Mouse (Mus musculus) liver, embryonic 16.5 days (tissue): ENCODE data around the gene Scube1. TPM values are rescaled to one million over a fixed set of nuclear protein-coding genes. Genes with fewer than 3 reads are reported as not detected.

Source experiments
- ATAC-seq: fragments of 200-750 bp; cut with Nextera tagmentation; 2 replicates; pipeline ENCODE4 v1.8.0; 2017; ENCODE audit warnings: low read depth, mild to moderate bottlenecking, moderate number of reproducible peaks, moderate library complexity
- H3K27ac ChIP-seq: fragments of 300-500 bp; sonication (generic); 2 replicates; pipeline ENCODE4 v1.5.1; 2014; ENCODE audit warnings: mild to moderate bottlenecking, low read length
- H3K27me3 ChIP-seq: fragments of 300-500 bp; sonication (generic); 2 replicates; pipeline ENCODE4 v1.6.1; 2014; ENCODE audit warnings: low read depth, low read length, mixed read lengths; ENCODE audit not compliant: control insufficient read depth, insufficient read depth
- H3K36me3 ChIP-seq: fragments of 300-500 bp; sonication (generic); 2 replicates; pipeline ENCODE4 v1.6.1; 2014; ENCODE audit warnings: mild to moderate bottlenecking; ENCODE audit not compliant: control insufficient read depth, insufficient read depth
- H3K4me1 ChIP-seq: fragments of 300-500 bp; sonication (generic); 2 replicates; pipeline ENCODE4 v1.6.1; 2014; ENCODE audit warnings: low read depth, low read length, mixed read lengths; ENCODE audit not compliant: control insufficient read depth
- H3K4me2 ChIP-seq: fragments of 300-500 bp; sonication (generic); 2 replicates; pipeline ENCODE4 v1.6.1; 2014; ENCODE audit warnings: low read depth, low read length, mixed read lengths
- H3K4me3 ChIP-seq: fragments of 300-500 bp; sonication (generic); 2 replicates; pipeline ENCODE4 v1.5.1; 2014; ENCODE audit warnings: low read depth, mild to moderate bottlenecking, low read length
- H3K9ac ChIP-seq: fragments of 300-500 bp; sonication (generic); 2 replicates; pipeline ENCODE4 v1.6.1; 2014; ENCODE audit warnings: low read depth, low read length
- H3K9me3 ChIP-seq: fragments of 300-500 bp; sonication (generic); replicated peaks from 2 replicates; pipeline ENCODE4 v1.6.1; 2016; ENCODE audit warnings: low read length; ENCODE audit not compliant: control insufficient read depth
- WGBS: fragments of 180-500 bp; shearing (Covaris S2); extraction: QIAGEN DNeasy Blood & Tissue Kit; methylation state at CpG from one replicate; pipeline ENCODE4 v1.1.7; 2014; ENCODE audit not compliant: insufficient replicate concordance; 5-methylcytosine and 5-hydroxymethylcytosine counted together
- polyA plus RNA-seq: library from polyadenylated mRNA; unstranded; fragments of >200 nt; fragmentation: Nextera tagmentation; extraction: Ambion mirVana; gene quantifications from 2 replicates; pipeline ENCODE4 v1.2.1, GENCODE M21; 2015

Scube1 gene
- polyA plus RNA-seq = 0.12 and 0.21 TPM in 2 replicates

DNA sequence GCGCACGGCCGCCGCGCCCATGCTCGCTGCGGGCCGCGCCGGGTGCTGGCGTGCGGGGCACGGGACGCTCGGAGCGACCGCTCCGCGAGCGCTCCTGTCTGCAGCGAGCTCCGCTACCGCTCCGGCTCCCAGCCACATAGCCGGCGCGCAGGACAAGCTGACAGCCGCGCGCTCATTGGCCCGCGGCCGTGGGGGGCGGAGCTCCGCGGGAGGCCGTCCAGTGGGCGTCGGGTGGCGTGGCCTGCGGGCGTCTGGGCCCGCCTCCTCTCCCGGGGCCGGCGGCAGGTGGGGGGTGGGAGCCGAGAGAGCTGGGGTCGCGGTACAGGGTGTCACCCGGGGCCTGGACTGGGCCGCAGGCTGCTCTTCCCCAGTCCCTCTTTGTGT lies at the start of gene Scube1:
Gene Scube1, minus strand, starts transcription at position 136 of the 384 bp plus-strand sequence.
- Histone ChIP-seq H3K27ac (no peak within 1 kb of the TSS), H3K4me1 (peaks cover 5% of the 10 kb centered on the region), H3K36me3 (no peaks in the 10 kb centered on the region), H3K4me2 (peak within 1 kb of the TSS; percentile 59), H3K9me3 (no peaks in the 10 kb centered on the region), H3K4me3 (peak within 1 kb of the TSS; percentile 49), H3K9ac (no peak within 1 kb of the TSS), H3K27me3 (peaks cover 50% of the 10 kb centered on the region)
- peak; percentile 88 for ATAC-seq
- 1% methylated on average over 50 of the region's 51 CpGs for WGBS

GRCm38 (mm10) chr15:83772953-83773352 lies 48.1 kb upstream of the Scube1 start:
- Histone ChIP-seq H3K9me3 (no peaks in the 10 kb centered on the region), H3K36me3 (no peaks in the 10 kb centered on the region), H3K4me3 (no peak overlapping the region), H3K9ac (no peak overlapping the region), H3K4me1 (no peaks in the 10 kb centered on the region), H3K27ac (no peak overlapping the region), H3K27me3 (peaks cover under 1% of the 10 kb centered on the region; the same call in 1 of the 2 replicates), H3K4me2 (no peak overlapping the region)
- 60% methylated on average over 4 of the region's 4 CpGs for WGBS
- ATAC-seq = no peak

GRCm38 (mm10) chr15:83772460-83772859 lies 47.6 kb upstream of the Scube1 start:
- no peak overlapping the region for H3K4me2 ChIP-seq
- no peak overlapping the region for H3K9ac ChIP-seq
- 46% methylated on average over 5 of the region's 5 CpGs for whole genome bisulfite sequencing
- no peaks in the 10 kb centered on the region; the same call in 1 of the 2 replicates for H3K27me3 ChIP-seq
- no peak overlapping the region for H3K27ac ChIP-seq
- H3K9me3 ChIP-seq = no peaks in the 10 kb centered on the region
- H3K36me3 ChIP-seq = no peaks in the 10 kb centered on the region
- H3K4me3 ChIP-seq = no peak overlapping the region
- H3K4me1 ChIP-seq = no peaks in the 10 kb centered on the region
- ATAC-seq = no peak

DNA sequence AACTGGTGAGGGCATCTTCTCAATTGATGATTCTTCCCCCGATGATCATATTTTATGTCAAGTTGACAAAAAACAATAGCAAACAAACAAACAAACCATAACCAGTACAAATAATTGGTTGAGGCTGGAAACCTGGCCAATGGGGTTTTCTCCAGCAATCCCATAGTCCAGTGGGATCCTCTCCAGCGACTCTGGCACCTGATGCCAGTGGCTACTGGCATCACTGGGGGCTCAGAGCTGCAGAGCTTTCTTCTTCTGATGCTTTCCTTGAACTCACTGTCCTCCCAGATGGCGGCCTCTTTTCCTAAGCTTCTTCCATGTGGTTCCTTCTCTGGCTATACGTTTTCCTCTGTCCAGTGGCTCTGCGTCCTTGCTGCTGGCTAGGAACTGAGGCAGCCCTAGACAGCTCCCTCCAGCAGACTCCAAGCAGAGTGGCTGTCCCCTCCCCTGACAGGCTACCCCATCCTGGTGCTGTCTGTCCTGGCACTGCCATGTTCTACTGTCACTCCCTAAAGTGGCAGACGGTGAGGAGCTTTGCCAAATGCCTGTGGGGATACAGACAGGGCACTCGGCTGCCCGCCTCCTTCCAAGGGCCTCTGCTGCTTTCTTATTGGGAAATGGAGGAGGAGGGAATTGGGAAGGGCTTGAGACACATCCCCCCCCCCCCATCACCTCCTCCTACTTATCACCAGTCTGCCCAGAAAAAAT lies 46.7 kb upstream of the Scube1 start:
- Histone ChIP-seq H3K9ac (no peak overlapping the region), H3K36me3 (no peaks in the 10 kb centered on the region), H3K4me3 (no peak overlapping the region), H3K27me3 (no peaks in the 10 kb centered on the region; the same call in 1 of the 2 replicates), H3K27ac (no peak overlapping the region), H3K4me2 (no peak overlapping the region), H3K9me3 (no peaks in the 10 kb centered on the region), H3K4me1 (no peaks in the 10 kb centered on the region)
- ATAC-seq = no peak
- WGBS = 53% methylated on average over 8 of the region's 8 CpGs

GRCm38 (mm10) chr15:83765388-83766029 lies 40.7 kb upstream of the Scube1 start:
- ATAC-seq = no peak
- Histone ChIP-seq H3K27me3 (no peaks in the 10 kb centered on the region), H3K4me2 (no peak overlapping the region), H3K36me3 (no peaks in the 10 kb centered on the region), H3K4me1 (no peaks in the 10 kb centered on the region), H3K4me3 (no peak overlapping the region), H3K27ac (no peak overlapping the region), H3K9me3 (no peaks in the 10 kb centered on the region), H3K9ac (no peak overlapping the region)
- WGBS = 25% methylated on average over 6 of the region's 6 CpGs

DNA sequence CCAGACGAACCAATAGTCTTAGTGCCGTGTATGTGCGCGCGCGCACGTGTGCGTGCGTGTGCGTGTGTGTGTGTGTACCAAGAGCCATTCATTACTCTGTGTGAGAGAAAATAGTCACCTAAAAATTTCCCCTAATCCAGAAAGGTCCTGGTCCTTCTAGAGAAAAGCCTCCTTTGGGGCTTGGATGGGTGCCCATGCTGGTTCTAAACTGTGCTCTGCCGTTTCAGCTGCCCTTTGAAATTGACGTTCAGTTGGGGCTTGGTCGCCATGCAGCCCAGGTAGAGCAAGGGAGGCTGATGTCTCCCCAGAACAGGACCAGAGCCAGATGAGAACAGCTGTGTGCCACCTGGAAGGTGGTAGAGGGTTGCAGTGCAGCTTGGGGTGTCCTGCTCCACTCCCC lies 36.7 kb upstream of the Scube1 start:
- no peak overlapping the region for H3K4me2 ChIP-seq
- H3K36me3 ChIP-seq = no peaks in the 10 kb centered on the region
- H3K27me3 ChIP-seq = no peaks in the 10 kb centered on the region
- ATAC-seq = no peak
- no peak overlapping the region for H3K4me3 ChIP-seq
- no peak overlapping the region for H3K9ac ChIP-seq
- H3K9me3 ChIP-seq = no peaks in the 10 kb centered on the region
- 76% methylated on average over 13 of the region's 13 CpGs for WGBS
- no peaks in the 10 kb centered on the region for H3K4me1 ChIP-seq
- H3K27ac ChIP-seq = no peak overlapping the region

DNA sequence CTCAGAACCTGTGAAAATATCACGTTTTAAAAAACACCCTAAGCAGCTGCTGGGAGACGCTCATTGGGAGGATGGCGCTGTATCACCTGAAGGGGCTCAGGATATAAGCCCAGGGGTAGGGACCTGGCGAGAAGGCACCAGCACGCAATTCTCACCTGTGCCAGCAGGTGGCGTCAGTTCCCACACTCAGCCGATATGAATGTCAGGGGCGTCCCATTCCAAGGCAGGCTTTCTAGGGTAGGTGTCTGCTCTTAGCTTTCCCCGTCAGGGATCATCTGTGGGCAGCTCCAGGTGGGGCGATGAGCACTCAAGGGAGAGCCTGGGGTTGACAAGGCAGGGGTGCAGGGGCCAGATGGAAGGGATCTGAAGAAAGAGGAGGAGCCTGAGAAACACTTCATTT lies 35.9 kb upstream of the Scube1 start:
- H3K36me3 ChIP-seq = no peaks in the 10 kb centered on the region
- H3K27ac ChIP-seq = no peak overlapping the region
- no peaks in the 10 kb centered on the region for H3K9me3 ChIP-seq
- ATAC-seq = no peak
- 5% methylated on average over 10 of the region's 10 CpGs for WGBS
- H3K9ac ChIP-seq = no peak overlapping the region
- H3K4me1 ChIP-seq = no peaks in the 10 kb centered on the region
- no peak overlapping the region for H3K4me2 ChIP-seq
- H3K4me3 ChIP-seq = no peak overlapping the region
- H3K27me3 ChIP-seq = no peaks in the 10 kb centered on the region

DNA sequence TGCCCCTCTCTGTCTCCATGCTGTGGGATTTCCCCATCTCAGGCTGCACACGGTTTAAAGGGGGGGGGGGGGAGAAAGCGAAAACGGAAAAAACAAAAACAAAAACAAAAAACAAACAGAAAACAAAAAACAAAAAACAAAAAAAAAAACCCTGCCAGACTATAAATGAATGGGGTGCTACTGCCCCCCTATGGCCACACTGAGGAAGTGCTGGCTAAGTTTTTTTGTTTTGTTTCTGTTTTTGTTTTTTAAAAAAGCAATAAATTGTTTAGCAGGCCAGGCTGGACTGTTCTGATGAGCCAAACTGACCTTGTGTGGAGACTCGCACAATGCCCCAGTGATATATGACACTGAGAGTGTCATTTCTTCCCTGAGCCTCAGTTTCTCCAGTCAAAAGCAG lies 34.1 kb upstream of the Scube1 start:
- Histone ChIP-seq H3K9me3 (no peaks in the 10 kb centered on the region), H3K27ac (no peak overlapping the region), H3K36me3 (no peaks in the 10 kb centered on the region), H3K4me3 (no peak overlapping the region), H3K9ac (no peak overlapping the region), H3K4me1 (no peaks in the 10 kb centered on the region), H3K4me2 (no peak overlapping the region), H3K27me3 (no peaks in the 10 kb centered on the region)
- ATAC-seq = no peak
- WGBS = 13% methylated on average over 4 of the region's 4 CpGs

GRCm38 (mm10) chr15:83756742-83757141 lies 31.9 kb upstream of the Scube1 start:
- Histone ChIP-seq H3K9me3 (no peaks in the 10 kb centered on the region), H3K27me3 (no peaks in the 10 kb centered on the region), H3K9ac (no peak overlapping the region), H3K4me3 (no peak overlapping the region), H3K4me1 (no peaks in the 10 kb centered on the region), H3K4me2 (no peak overlapping the region), H3K27ac (no peak overlapping the region), H3K36me3 (no peaks in the 10 kb centered on the region)
- no peak for ATAC-seq
- WGBS = 14% methylated on average over 9 of the region's 9 CpGs
